Mouse (Mus musculus) cerebellum, adult 2 months (tissue): ENCODE measurements around the gene Fam193a. TPM values are rescaled to one million over a fixed set of nuclear protein-coding genes. Genes with fewer than 3 reads are reported as not detected.

ENCODE experiments used
- DNase-seq, 2 experiments: peaks; one replicate each; pipeline ENCODE4 v3.0.0; 2021
- H3K27ac ChIP-seq: fragments of 200-500 bp; 2 replicates; pipeline ENCODE4 v1.5.1; 2012; ENCODE audit warnings: low read length, control low read depth, inconsistent platforms; ENCODE audit not compliant: insufficient read depth
- H3K27me3 ChIP-seq: fragments of 200-500 bp; 2 replicates; pipeline ENCODE4 v1.6.1; 2012; ENCODE audit warnings: inconsistent platforms, mild to moderate bottlenecking, low read length, moderate library complexity; ENCODE audit not compliant: control insufficient read depth, insufficient read depth
- H3K4me1 ChIP-seq: fragments of 200-500 bp; 2 replicates; pipeline ENCODE4 v1.6.1; 2011; ENCODE audit warnings: low read length; ENCODE audit not compliant: control insufficient read depth, insufficient read depth
- H3K4me3 ChIP-seq: fragments of 200-500 bp; replicated peaks from 2 replicates; pipeline ENCODE3; 2011; ENCODE audit warnings: mild to moderate bottlenecking, low read depth, low read length, control low read depth; ENCODE audit not compliant: insufficient read depth
- CTCF ChIP-seq: fragments of 200-500 bp; IDR thresholded peaks from 2 replicates; pipeline ENCODE4 v1.5.1; 2011; ENCODE audit warnings: low read depth, mild to moderate bottlenecking, control low read depth, low read length, moderate library complexity, borderline replicate concordance; ENCODE audit not compliant: insufficient read depth
- POLR2A ChIP-seq: fragments of 200-500 bp; IDR thresholded peaks from 2 replicates; pipeline ENCODE4 v1.6.1; 2011; ENCODE audit warnings: low read length, control low read depth, borderline replicate concordance; ENCODE audit not compliant: insufficient read depth
- WGBS: fragments of 180-500 bp; shearing (Covaris S2); methylation state at CpG from one replicate; pipeline ENCODE4 v1.1.7; 2018; 5-methylcytosine and 5-hydroxymethylcytosine counted together
- polyA plus RNA-seq: library from polyadenylated mRNA; depleted of rRNA; stranded (reverse); fragments of >200 nt; gene quantifications from 2 replicates; pipeline ENCODE4 v1.2.3, GENCODE M21; 2012

Fam193a gene
- polyA plus RNA-seq, 1 experiment, result 45.5 TPM

GRCm38 (mm10) chr5:34468039-34468775, 98.5 kb downstream of the Fam193a start:
- no peak for DNase-seq
- Histone ChIP-seq H3K27me3 (no peaks in the 10 kb centered on the region), H3K27ac (no peak overlapping the region), H3K4me3 (no peak overlapping the region), H3K4me1 (no peaks in the 10 kb centered on the region)
- TF ChIP-seq POLR2A, result no peak
- no peak for TF ChIP-seq CTCF
- 95% methylated on average over 2 of the region's 2 CpGs for WGBS

- Histone ChIP-seq H3K27ac (no peak overlapping the region), H3K4me3 (no peak overlapping the region), H3K27me3 (no peaks in the 10 kb centered on the region), H3K4me1 (no peaks in the 10 kb centered on the region)
- 86% methylated on average over 3 of the region's 3 CpGs for whole genome bisulfite sequencing
- DNase-seq, result no peak
- TF ChIP-seq CTCF, result no peak
- no peak for TF ChIP-seq POLR2A
Observed at GRCm38 (mm10) chr5:34480926-34481325, 111.2 kb downstream of the Fam193a start.

GRCm38 (mm10) chr5:34485731-34486130, 116.0 kb downstream of the Fam193a start:
- TF ChIP-seq CTCF (no peak), POLR2A (no peak)
- 84% methylated on average over 15 of the region's 15 CpGs for WGBS
- DNase-seq, result no peak
- no peak overlapping the region for H3K27ac ChIP-seq
- no peaks in the 10 kb centered on the region; the same call in 1 of the 2 replicates for H3K4me1 ChIP-seq
- no peak overlapping the region for H3K4me3 ChIP-seq
- H3K27me3 ChIP-seq, result no peaks in the 10 kb centered on the region

GRCm38 (mm10) chr5:34487320-34488090, 117.8 kb downstream of the Fam193a start:
- whole genome bisulfite sequencing, result 49% methylated on average over 6 of the region's 6 CpGs
- H3K4me1 ChIP-seq, result no peaks in the 10 kb centered on the region; the same call in 1 of the 2 replicates
- H3K4me3 ChIP-seq, result no peak overlapping the region
- H3K27me3 ChIP-seq, result no peaks in the 10 kb centered on the region
- TF ChIP-seq POLR2A (no peak), CTCF (no peak)
- H3K27ac ChIP-seq, result no peak overlapping the region
- no peak for DNase-seq

- no peak overlapping the region for H3K27ac ChIP-seq
- no peak overlapping the region for H3K4me3 ChIP-seq
- DNase-seq, result no peak
- WGBS, result 24% methylated on average over 6 of the region's 6 CpGs
- H3K4me1 ChIP-seq, result no peaks in the 10 kb centered on the region; the same call in 1 of the 2 replicates
- no peaks in the 10 kb centered on the region for H3K27me3 ChIP-seq
- TF ChIP-seq CTCF (no peak), POLR2A (no peak)
Observed at GRCm38 (mm10) chr5:34488741-34489417, 119.1 kb downstream of the Fam193a start.

GRCm38 (mm10) chr5:34489418-34489787, 119.7 kb downstream of the Fam193a start:
- no peak overlapping the region for H3K4me3 ChIP-seq
- TF ChIP-seq CTCF (0 out of 2 replicates have a peak, but pooled peaks have one; percentile 10), POLR2A (no peak)
- H3K4me1 ChIP-seq, result no peaks in the 10 kb centered on the region; the same call in 1 of the 2 replicates
- no peaks in the 10 kb centered on the region for H3K27me3 ChIP-seq
- H3K27ac ChIP-seq, result no peak overlapping the region
- 58% methylated on average over 3 of the region's 3 CpGs for WGBS
- no peak for DNase-seq

- no peak overlapping the region for H3K27ac ChIP-seq
- DNase-seq, result no peak
- no peaks in the 10 kb centered on the region for H3K27me3 ChIP-seq
- WGBS, result 53% methylated on average over 6 of the region's 6 CpGs
- peaks cover 4% of the 10 kb centered on the region; the same call in 1 of the 2 replicates for H3K4me1 ChIP-seq
- no peak overlapping the region for H3K4me3 ChIP-seq
- TF ChIP-seq CTCF, result no peak
- TF ChIP-seq POLR2A, result no peak
Observed at GRCm38 (mm10) chr5:34496745-34497144, 127.0 kb downstream of the Fam193a start.

GRCm38 (mm10) chr5:34500886-34501285, 131.2 kb downstream of the Fam193a start:
- Histone ChIP-seq H3K4me1 (peaks cover 11% of the 10 kb centered on the region), H3K27ac (no peak overlapping the region), H3K27me3 (no peaks in the 10 kb centered on the region), H3K4me3 (no peak overlapping the region)
- 90% methylated on average over 5 of the region's 5 CpGs for WGBS
- no peak for DNase-seq
- TF ChIP-seq POLR2A (no peak), CTCF (no peak)
